Mouse (Mus musculus): ENCODE results near the gene Atxn7.
A peak's percentile ranks its signal among the peaks of the same experiment; 100 is the strongest.

The Atxn7 gene

DNA sequence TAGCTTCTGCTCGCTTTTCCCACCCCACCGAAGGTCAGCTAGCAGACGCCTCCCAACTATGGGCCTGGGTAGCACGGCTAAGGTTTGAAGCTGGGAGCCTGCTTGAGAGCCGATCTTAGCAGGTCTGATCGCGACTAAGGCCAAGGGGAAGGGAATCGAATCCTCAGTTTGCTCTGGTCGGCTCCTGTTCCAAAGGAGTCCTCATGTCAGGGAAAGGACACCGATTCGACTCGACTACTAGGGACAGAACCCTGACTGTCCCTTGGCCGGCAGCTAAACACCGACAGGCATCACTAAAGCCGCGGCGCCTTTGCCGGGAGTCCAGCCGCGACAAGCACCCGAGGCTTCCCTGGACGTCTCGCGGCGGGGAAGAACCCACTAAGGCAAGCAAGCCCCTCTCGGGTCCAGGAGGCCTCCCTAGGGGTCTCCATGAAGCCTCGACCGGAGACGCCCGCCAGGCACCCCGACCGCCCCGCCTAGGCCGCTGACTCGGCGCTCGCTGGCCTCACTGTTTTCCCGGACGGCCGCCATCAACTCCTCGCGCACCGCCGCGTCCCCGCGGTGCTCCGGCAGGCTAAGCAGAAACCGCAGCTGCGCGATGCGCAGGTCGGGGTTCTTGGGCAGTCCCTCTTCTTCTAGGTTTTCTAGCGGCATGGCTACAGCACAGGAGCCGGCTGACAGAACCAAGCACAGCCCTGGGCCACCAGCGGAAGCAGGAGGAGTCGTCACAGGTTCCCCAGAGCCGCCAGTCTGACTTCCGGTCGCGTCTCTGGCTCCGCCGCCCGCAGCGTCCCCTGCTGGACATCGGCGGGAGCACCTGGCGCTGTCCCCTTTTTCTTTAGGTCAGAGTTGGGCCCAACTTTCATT, 159.2 kb downstream of the Atxn7 start, which contains the start of gene Psmd6:
TSS of gene Psmd6 (minus strand) at position 755 of the 867 bp plus-strand sequence.
- peak; percentile 93 for DNase-seq (ENCODE audit: low read depth)
